Mouse (Mus musculus): Measurements from ENCODE around the gene Rpl13a. TPM values are rescaled to one million over a fixed set of nuclear protein-coding genes. Genes with fewer than 3 reads are reported as not detected.

Rpl13a gene
- polyA plus RNA-seq, 1 experiment from 2014 or later, result 1,056 TPM

DNA sequence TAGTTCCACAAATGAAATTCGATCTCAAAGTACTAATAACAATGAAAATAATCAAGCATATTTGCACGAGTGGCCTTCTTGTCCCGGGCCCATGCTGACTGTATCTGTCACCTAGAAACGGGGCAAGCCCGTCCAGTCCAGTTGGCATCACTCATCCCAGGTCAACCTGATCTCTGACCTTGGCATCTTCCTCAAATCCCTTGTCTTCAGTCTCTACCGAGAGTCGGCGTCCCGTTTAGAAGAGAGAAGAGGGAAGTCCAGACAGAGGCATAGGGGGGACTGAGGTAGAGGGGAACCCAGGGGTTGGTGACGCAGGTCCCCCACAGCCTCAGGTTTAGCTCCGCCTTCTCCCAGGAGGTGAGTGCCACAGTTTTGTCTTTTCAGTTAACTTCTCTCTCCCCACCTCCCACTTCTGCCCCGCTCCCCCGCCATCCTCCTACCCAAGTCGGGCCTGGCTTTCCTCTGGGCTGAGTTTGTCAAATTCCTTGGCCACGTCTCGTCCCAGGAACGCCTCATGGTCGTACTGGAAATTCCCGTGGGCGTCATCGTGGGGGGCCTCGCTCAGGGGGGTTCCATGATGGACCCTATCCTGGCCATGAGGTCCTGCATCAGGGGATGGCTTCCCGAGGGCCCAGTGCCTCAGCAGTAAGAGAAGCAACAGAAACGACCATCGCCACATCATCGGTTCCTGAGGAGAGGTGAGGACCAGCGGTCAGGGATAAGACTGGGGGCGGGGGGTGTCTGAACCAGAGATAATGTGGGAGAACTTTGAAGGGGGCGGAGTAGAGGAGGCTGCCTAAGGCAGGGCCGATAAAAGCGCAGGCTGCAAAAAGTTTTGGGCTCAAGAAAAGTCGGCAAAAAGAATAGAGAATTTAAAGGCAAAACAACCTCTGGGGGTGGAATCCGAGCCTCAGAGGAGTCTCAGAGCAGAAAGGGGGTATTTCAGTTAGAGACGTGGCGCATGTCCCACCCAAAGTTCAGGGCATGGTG lies 37.3 kb downstream of the Rpl13a start:
- peak; percentile 53 for ATAC-seq (replicated peaks; ENCODE audit: insufficient number of reproducible peaks, low FRiP score, low TSS enrichment)
- WGBS (ENCODE audit: insufficient replicate concordance), result 9% methylated on average over 35 of the region's 35 CpGs
- Histone ChIP-seq H3K9ac (ENCODE audit: low read depth, low read length) (peak overlapping the region; percentile 86), H3K4me1 (ENCODE audit: control insufficient read depth, insufficient read depth, low read length) (peaks cover 12% of the 10 kb centered on the region; the same call in 1 of the 2 replicates), H3K27me3 (ENCODE audit: control insufficient read depth, insufficient read depth, low read length) (no peaks in the 10 kb centered on the region), H3K4me3 (ENCODE audit: low read depth, low read length) (peak overlapping the region; percentile 66), H3K9me3 (replicated peaks; ENCODE audit: control insufficient read depth, low read length) (no peaks in the 10 kb centered on the region), H3K36me3 (ENCODE audit: control insufficient read depth, insufficient read depth, low read length) (peaks cover 25% of the 10 kb centered on the region), H3K4me2 (peak overlapping the region; percentile 86), H3K27ac (ENCODE audit: low read depth, low read length) (peak overlapping the region; percentile 88)

DNA sequence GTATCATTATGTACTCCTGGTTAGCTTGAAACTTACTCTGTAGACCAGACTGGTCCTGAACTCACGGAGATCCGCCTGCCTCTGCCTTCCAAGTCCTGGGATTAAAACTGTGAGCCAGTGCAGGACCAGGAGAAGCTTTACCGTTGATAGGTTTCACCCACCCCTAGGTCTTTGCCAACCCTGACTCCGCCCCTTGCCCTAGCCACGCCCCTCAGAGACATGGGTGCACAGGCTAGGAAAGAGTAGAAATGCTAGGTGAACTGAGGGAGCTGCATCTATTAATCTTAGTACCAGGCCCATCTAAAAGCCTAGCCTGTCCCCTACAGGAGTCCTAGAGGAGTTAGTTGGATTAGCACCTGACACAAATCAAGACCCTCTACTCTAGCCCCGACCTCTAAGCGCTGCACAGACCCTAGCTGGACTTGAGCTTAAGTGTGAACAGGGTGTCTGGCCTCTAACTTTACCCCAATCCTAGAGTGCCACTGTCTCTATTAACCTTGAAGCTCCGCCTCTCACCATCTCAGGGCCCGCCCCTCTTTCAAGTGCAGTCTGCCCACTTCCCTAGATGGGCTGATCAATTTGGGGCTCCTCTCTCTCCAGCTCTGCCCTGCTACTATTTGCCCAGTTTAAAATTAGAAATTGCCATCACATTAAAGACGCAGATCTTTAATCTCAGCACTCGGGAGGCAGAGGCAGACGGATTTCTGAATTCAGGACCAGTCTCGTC lies 38.1 kb downstream of the Rpl13a start:
- Histone ChIP-seq H3K9me3 (replicated peaks; ENCODE audit: control insufficient read depth, low read length) (no peaks in the 10 kb centered on the region), H3K27me3 (ENCODE audit: control insufficient read depth, insufficient read depth, low read length) (no peaks in the 10 kb centered on the region), H3K9ac (ENCODE audit: low read depth, low read length) (peak overlapping the region; percentile 86; the same call in 1 of the 2 replicates), H3K4me1 (ENCODE audit: control insufficient read depth, insufficient read depth, low read length) (peaks cover 12% of the 10 kb centered on the region; the same call in 1 of the 2 replicates), H3K27ac (ENCODE audit: low read depth, low read length) (0 out of 2 replicates have a peak overlapping the region, but pooled peaks have one; percentile 88), H3K4me3 (ENCODE audit: low read depth, low read length) (peak overlapping the region; percentile 66; the same call in 1 of the 2 replicates), H3K36me3 (ENCODE audit: control insufficient read depth, insufficient read depth, low read length) (peaks cover 32% of the 10 kb centered on the region), H3K4me2 (peak overlapping the region; percentile 86)
- WGBS (ENCODE audit: insufficient replicate concordance), result 76% methylated on average over 13 of the region's 13 CpGs
- no peak for ATAC-seq (replicated peaks; ENCODE audit: insufficient number of reproducible peaks, low FRiP score, low TSS enrichment)

DNA sequence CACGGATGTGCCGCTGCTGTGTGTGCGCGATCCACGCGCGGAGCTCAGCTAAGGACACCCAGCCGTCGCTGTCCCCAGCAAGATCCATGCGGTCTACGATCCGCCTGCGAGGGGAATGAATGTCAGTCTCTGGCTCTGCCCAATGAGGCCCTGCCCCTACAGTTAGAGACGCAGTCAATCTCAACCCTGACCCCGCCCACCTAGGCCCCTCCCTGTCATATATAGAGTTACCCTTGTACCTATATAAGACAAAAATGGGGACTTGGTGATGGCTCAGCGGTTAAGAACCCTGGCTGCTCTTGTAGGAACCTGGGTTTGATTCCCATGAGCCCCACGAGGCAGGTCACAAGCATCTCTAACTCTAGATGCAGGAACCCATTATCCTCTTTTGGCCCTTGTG lies 40.0 kb downstream of the Rpl13a start:
- H3K4me2 ChIP-seq, result no peak overlapping the region
- H3K27me3 ChIP-seq (ENCODE audit: control insufficient read depth, insufficient read depth, low read length), result no peaks in the 10 kb centered on the region
- peaks cover 39% of the 10 kb centered on the region for H3K36me3 ChIP-seq (ENCODE audit: control insufficient read depth, insufficient read depth, low read length)
- H3K27ac ChIP-seq (ENCODE audit: low read depth, low read length), result no peak overlapping the region
- WGBS (ENCODE audit: insufficient replicate concordance), result 85% methylated on average over 17 of the region's 17 CpGs
- H3K4me1 ChIP-seq (ENCODE audit: control insufficient read depth, insufficient read depth, low read length), result peaks cover 12% of the 10 kb centered on the region; the same call in 1 of the 2 replicates
- H3K4me3 ChIP-seq (ENCODE audit: low read depth, low read length), result no peak overlapping the region
- no peak for ATAC-seq (replicated peaks; ENCODE audit: insufficient number of reproducible peaks, low FRiP score, low TSS enrichment)
- no peaks in the 10 kb centered on the region for H3K9me3 ChIP-seq (replicated peaks; ENCODE audit: control insufficient read depth, low read length)
- no peak overlapping the region for H3K9ac ChIP-seq (ENCODE audit: low read depth, low read length)

DNA sequence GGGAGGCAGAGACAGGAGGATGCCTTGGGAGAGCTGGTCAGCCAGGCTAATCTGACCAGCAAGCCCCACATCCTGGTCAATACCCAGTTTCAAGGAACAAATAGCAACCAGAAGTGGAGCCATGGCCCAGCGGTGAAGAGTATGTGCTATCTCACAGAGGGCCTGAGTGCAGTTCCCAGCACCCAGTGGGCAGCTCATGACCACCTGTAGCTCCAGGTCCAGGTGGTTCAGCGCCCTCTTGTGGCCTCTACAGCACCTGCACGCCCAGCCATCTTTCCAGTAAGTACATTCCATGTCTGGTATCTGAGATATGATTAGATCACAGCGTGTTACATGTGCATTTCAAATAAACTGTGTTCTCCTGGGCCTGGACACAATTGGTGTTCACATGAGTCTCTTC lies 42.5 kb downstream of the Rpl13a start:
- peaks cover 47% of the 10 kb centered on the region for H3K36me3 ChIP-seq (ENCODE audit: control insufficient read depth, insufficient read depth, low read length)
- H3K27me3 ChIP-seq (ENCODE audit: control insufficient read depth, insufficient read depth, low read length), result no peaks in the 10 kb centered on the region
- H3K9me3 ChIP-seq (replicated peaks; ENCODE audit: control insufficient read depth, low read length), result no peaks in the 10 kb centered on the region; the same call in 1 of the 2 replicates
- WGBS (ENCODE audit: insufficient replicate concordance), result 73% methylated on average over 4 of the region's 4 CpGs
- H3K4me3 ChIP-seq (ENCODE audit: low read depth, low read length), result no peak overlapping the region
- no peak overlapping the region for H3K27ac ChIP-seq (ENCODE audit: low read depth, low read length)
- H3K4me2 ChIP-seq, result no peak overlapping the region
- no peak overlapping the region for H3K9ac ChIP-seq (ENCODE audit: low read depth, low read length)
- H3K4me1 ChIP-seq (ENCODE audit: control insufficient read depth, insufficient read depth, low read length), result peaks cover 7% of the 10 kb centered on the region; the same call in 1 of the 2 replicates
- no peak for ATAC-seq (replicated peaks; ENCODE audit: insufficient number of reproducible peaks, low FRiP score, low TSS enrichment)

DNA sequence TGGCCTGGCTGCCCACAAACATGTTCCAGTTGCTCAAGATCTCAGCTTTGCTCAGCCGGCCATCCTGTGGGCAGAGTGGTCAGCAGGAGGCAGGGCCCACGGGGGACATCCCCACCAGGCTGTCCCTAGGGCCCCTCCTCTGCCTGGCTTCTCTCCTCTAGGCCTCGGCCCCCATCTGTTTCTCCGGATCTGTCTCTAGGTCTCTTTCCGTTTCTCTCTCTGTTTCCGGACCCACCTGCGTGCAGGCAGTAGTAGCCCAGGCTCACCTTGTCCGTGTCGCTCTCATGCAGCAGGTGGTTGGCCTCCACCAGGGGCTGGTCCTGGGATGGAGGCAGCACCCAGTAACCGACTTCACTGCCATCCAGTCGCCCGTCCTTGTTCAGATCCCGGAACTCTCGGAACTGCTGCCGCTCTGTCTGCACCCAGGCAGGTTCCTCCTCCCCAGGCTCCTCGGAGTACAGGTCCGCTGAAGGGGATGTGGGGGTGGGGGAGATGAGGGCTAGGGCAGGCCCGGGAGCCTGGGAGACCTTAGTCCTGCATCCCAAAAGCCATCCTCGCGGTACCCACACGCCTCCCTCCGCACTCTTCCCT lies 45.2 kb downstream of the Rpl13a start:
- no peak overlapping the region for H3K27ac ChIP-seq (ENCODE audit: low read depth, low read length)
- 0 out of 2 replicates have a peak overlapping the region, but pooled peaks have one; percentile 16 for H3K9ac ChIP-seq (ENCODE audit: low read depth, low read length)
- 76% methylated on average over 22 of the region's 22 CpGs for WGBS (ENCODE audit: insufficient replicate concordance)

DNA sequence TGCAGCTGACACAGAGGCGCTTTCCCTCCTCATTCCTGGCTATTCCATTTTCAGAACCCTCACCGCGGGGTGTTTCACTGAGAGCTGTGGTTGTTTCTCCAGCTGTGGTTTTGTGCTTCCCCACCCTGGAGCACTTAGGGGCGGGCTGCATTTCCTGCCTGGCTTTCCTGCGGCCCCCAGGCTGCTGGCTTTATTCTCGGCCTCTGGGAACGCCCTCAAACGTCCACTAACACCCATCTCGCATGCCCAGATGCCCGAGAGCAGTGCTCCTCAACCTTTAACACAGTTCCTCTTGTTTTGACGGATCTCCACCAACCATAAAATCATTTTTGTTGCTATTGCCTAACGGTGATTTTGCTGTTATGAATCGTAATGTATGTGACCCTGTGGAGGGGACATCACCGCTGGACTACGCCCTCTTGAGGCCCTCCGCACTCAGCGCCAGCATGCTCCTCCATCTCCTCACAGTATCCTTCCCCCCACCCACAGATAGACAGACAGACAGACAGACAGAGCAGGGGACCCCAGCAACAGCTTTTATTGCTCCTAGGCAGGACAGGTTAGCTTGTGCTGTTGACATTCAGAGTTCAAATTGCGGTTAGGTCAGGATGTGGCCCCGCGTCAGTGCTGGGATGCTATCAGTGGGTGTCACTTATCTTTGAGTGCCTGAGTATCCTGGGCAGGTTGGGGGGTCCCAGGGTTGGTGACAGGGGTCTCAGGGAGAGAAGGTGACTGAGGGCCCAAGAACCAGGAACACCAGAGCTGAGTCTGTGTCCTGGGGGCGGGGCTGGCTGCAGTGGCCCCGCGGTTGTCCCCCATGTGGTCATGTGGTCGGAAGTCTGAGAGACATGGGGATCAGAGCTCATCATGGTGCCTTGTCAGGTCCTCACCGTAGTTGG lies 45.9 kb downstream of the Rpl13a start:
- H3K4me2 ChIP-seq, result peak overlapping the region; percentile 12; the same call in 1 of the 2 replicates
- H3K27me3 ChIP-seq (ENCODE audit: control insufficient read depth, insufficient read depth, low read length), result no peaks in the 10 kb centered on the region
- H3K9me3 ChIP-seq (replicated peaks; ENCODE audit: control insufficient read depth, low read length), result no peaks in the 10 kb centered on the region; the same call in 1 of the 2 replicates
- 59% methylated on average over 25 of the region's 25 CpGs for WGBS (ENCODE audit: insufficient replicate concordance)
- H3K9ac ChIP-seq (ENCODE audit: low read depth, low read length), result no peak overlapping the region
- H3K4me1 ChIP-seq (ENCODE audit: control insufficient read depth, insufficient read depth, low read length), result no peaks in the 10 kb centered on the region
- no peak overlapping the region for H3K27ac ChIP-seq (ENCODE audit: low read depth, low read length)
- H3K4me3 ChIP-seq (ENCODE audit: low read depth, low read length), result no peak overlapping the region
- H3K36me3 ChIP-seq (ENCODE audit: control insufficient read depth, insufficient read depth, low read length), result peaks cover 37% of the 10 kb centered on the region
- ATAC-seq (replicated peaks; ENCODE audit: insufficient number of reproducible peaks, low FRiP score, low TSS enrichment), result no peak

More for the DNA sequence above, 45.2 kb downstream of the Rpl13a start:
- no peaks in the 10 kb centered on the region; the same call in 1 of the 2 replicates for H3K9me3 ChIP-seq (replicated peaks; ENCODE audit: control insufficient read depth, low read length)
- H3K4me3 ChIP-seq (ENCODE audit: low read depth, low read length), result no peak overlapping the region
- ATAC-seq (replicated peaks; ENCODE audit: insufficient number of reproducible peaks, low FRiP score, low TSS enrichment), result no peak
- no peaks in the 10 kb centered on the region for H3K4me1 ChIP-seq (ENCODE audit: control insufficient read depth, insufficient read depth, low read length)
- no peaks in the 10 kb centered on the region for H3K27me3 ChIP-seq (ENCODE audit: control insufficient read depth, insufficient read depth, low read length)
- peaks cover 41% of the 10 kb centered on the region for H3K36me3 ChIP-seq (ENCODE audit: control insufficient read depth, insufficient read depth, low read length)
- no peak overlapping the region for H3K4me2 ChIP-seq

DNA sequence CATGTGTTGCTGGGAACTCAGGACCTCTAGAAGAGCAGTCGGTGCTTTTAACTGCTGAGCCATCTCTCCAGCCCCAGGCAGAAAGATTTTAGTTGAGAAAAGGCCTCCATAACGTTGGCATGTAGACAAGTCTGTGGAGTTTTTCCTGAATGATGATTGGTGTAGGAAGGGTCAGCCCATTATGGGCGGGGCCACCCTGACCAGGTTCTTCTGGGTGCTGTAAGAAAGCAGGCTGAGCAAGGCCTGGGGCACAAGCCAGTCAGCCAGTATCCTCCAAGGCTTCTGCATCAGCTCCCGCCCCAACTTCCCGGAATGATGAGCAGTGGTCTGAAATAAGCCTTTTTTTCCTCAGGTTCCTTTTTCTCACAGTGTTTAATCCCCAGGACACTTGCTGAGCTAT lies 47.5 kb downstream of the Rpl13a start:
- no peak overlapping the region for H3K4me3 ChIP-seq (ENCODE audit: low read depth, low read length)
- H3K9ac ChIP-seq (ENCODE audit: low read depth, low read length), result no peak overlapping the region
- no peaks in the 10 kb centered on the region; the same call in 1 of the 2 replicates for H3K4me1 ChIP-seq (ENCODE audit: control insufficient read depth, insufficient read depth, low read length)
- no peak overlapping the region for H3K27ac ChIP-seq (ENCODE audit: low read depth, low read length)
- H3K36me3 ChIP-seq (ENCODE audit: control insufficient read depth, insufficient read depth, low read length), result peaks cover 27% of the 10 kb centered on the region
- ATAC-seq (replicated peaks; ENCODE audit: insufficient number of reproducible peaks, low FRiP score, low TSS enrichment), result no peak
- 51% methylated on average over 5 of the region's 5 CpGs for WGBS (ENCODE audit: insufficient replicate concordance)
- H3K4me2 ChIP-seq, result no peak overlapping the region
- H3K9me3 ChIP-seq (replicated peaks; ENCODE audit: control insufficient read depth, low read length), result no peaks in the 10 kb centered on the region; the same call in 1 of the 2 replicates
- H3K27me3 ChIP-seq (ENCODE audit: control insufficient read depth, insufficient read depth, low read length), result no peaks in the 10 kb centered on the region

Measured in heart, embryonic 11.5 days (tissue).